Mouse (Mus musculus): Measurements from ENCODE around the gene Gm47429. TPM values are rescaled to one million over a fixed set of nuclear protein-coding genes. Genes with fewer than 3 reads are reported as not detected.
"Not testable (repeated sequence)": the region's sequence is repeated elsewhere in the genome, so short reads cannot be mapped to it uniquely, and the experiment has no call there.

Gene Gm47429
- polyA plus RNA-seq (2012; rRNA removed), result 9.6 and 13.0 TPM in 2 replicates

DNA sequence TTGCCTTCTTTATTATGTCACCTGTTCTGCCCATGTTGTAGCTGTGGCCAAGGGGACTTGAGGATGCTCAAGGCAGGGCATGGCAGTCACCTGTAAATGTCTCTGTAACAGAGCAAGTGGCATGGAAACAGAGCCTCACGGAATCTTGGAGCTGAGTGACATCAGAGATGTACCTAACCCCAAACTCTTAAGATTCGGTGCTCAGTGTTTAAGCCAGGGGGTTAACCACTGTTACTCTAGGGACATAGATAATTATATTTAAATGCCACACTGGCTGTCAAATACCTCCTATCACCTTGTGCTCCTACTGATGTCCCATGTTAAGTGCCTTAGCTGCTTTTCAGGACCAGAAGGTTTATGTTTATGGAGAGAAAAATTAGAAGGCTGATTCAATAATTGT lies at the start of gene Gm47429:
Gene Gm47429, minus strand, starts transcription at position 101 of the 400 bp plus-strand sequence.
- TF ChIP-seq POLR2A (IDR thresholded peaks at IDR 0.05; ENCODE audit: control insufficient read depth, low read depth, low read length) (no peak), CTCF (IDR thresholded peaks at IDR 0.05; ENCODE audit: control insufficient read depth, insufficient read depth, insufficient replicate concordance, low read depth, low read length) (no peak)
- H3K27me3 ChIP-seq (ENCODE audit: control insufficient read depth, insufficient read depth, low read length), result no peaks in the 10 kb centered on the region
- peak within 1 kb of the TSS; percentile 30; the same call in 1 of the 2 replicates for H3K4me3 ChIP-seq (ENCODE audit: control insufficient read depth, low read depth, low read length)
- H3K27ac ChIP-seq (ENCODE audit: control insufficient read depth, insufficient read depth, low read depth, low read length), result no peak within 1 kb of the TSS; the same call in 1 of the 2 replicates
- no peaks in the 10 kb centered on the region for H3K4me1 ChIP-seq (ENCODE audit: control insufficient read depth, insufficient read depth, low read length)
- H3K36me3 ChIP-seq (ENCODE audit: control insufficient read depth, insufficient read depth, low read length), result no peaks in the 10 kb centered on the region

DNA sequence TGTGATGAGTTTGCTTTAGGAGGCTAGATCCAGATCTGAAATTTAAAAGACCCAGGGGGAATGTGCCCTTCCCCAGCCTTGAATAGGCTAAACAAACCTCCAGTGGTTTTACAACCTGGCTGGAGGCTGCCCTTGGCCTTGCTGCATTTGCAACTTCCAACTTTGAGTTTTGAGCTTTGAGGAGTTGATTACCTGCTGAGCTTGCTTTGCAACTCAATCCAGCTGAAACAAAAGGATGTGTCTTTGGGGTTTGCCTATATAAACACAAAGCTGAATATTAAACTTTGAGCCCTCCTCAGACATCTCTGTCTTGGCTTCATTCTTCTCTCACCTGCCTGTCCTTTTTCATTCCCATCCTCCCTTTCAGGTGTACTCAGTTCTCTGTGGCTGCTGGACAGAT lies 44.8 kb upstream of the Gm47429 start:
- H3K27me3 ChIP-seq (ENCODE audit: control insufficient read depth, insufficient read depth, low read length); H3K36me3 ChIP-seq (ENCODE audit: control insufficient read depth, insufficient read depth, low read length); H3K27ac ChIP-seq (ENCODE audit: control insufficient read depth, insufficient read depth, low read depth, low read length); H3K4me1 ChIP-seq (ENCODE audit: control insufficient read depth, insufficient read depth, low read length); H3K4me3 ChIP-seq (ENCODE audit: control insufficient read depth, low read depth, low read length): not testable (repeated sequence)

DNA sequence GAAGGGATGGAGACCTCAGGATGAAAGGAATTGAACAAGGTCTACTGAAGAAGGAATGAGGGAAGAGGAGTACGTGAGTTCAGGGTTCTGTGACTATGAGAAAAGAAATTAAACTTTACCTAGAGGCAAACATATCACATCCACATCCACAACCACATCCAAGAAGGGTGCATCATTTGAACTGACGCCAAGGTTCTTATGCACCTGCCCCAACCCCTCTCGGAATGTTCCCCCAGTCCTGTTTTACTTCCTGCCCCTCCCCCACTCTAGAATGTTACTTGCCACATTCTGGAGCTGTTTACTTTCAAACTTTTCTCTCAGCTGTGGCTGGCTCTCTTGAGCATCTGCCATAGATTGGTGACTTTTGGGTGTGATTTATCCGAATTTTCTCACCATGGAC lies 23.3 kb upstream of the Gm47429 start, which contains the start of gene Nutm2:
Gene Nutm2, plus strand, starts transcription at position 301 of the 400 bp plus-strand sequence.
- Histone ChIP-seq H3K4me3 (ENCODE audit: control insufficient read depth, low read depth, low read length) (peak within 1 kb of the TSS; percentile 73), H3K36me3 (ENCODE audit: control insufficient read depth, insufficient read depth, low read length) (no peaks in the 10 kb centered on the region), H3K27ac (ENCODE audit: control insufficient read depth, insufficient read depth, low read depth, low read length) (no peak within 1 kb of the TSS), H3K4me1 (ENCODE audit: control insufficient read depth, insufficient read depth, low read length) (peaks cover 30% of the 10 kb centered on the region), H3K27me3 (ENCODE audit: control insufficient read depth, insufficient read depth, low read length) (no peaks in the 10 kb centered on the region)
- TF ChIP-seq POLR2A (IDR thresholded peaks at IDR 0.05; ENCODE audit: control insufficient read depth, low read depth, low read length) (no peak), CTCF (IDR thresholded peaks at IDR 0.05; ENCODE audit: control insufficient read depth, insufficient read depth, insufficient replicate concordance, low read depth, low read length) (no peak)

DNA sequence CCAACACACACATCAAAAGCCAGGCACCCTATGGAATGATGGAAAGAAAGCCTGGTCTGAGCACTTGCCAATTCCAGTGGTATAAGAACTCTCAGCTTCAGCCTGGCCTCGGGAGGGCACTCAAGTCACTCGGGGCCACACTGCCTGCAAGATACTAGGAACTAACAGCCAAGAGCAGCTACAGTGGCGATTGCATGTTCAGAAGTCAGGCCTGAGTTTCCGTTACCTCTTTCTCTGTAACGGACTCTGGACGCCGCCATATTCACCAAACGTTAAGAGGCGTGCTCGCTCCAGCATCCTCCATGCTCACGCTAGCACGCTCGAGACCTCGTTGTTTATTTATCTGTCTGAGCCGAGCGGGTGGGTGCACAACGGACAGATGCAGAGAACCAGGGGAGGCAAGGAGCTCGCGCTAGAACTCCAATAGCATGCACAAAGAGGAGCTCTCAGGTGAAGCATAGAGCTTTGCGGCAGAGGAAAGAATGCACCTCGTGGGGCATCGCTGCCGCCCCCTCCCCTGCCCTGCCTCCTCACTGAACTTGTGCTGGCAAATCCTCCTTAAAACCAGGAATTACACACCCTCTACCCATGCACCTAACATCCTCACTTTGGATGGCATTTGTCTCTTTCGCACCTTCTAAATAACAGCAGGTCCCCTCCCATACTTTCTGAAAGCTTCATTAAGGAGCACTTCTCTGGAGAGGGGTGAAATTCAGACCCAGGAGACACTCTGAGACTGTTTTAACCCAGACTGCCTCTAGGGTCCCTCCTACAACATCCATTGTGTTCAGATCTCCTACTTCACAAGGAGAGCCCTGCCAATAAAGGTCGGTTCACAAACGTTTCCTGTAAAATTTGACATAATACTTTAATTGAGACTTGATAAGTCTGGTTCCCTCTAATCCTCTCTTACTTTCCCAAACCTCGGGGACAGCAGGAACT lies 21.2 kb upstream of the Gm47429 start:
- no peaks in the 10 kb centered on the region for H3K27me3 ChIP-seq (ENCODE audit: control insufficient read depth, insufficient read depth, low read length)
- TF ChIP-seq POLR2A (IDR thresholded peaks at IDR 0.05; ENCODE audit: control insufficient read depth, low read depth, low read length) (peak; percentile 56), CTCF (IDR thresholded peaks at IDR 0.05; ENCODE audit: control insufficient read depth, insufficient read depth, insufficient replicate concordance, low read depth, low read length) (0 out of 2 replicates have a peak, but pooled peaks have one; percentile 13)

DNA sequence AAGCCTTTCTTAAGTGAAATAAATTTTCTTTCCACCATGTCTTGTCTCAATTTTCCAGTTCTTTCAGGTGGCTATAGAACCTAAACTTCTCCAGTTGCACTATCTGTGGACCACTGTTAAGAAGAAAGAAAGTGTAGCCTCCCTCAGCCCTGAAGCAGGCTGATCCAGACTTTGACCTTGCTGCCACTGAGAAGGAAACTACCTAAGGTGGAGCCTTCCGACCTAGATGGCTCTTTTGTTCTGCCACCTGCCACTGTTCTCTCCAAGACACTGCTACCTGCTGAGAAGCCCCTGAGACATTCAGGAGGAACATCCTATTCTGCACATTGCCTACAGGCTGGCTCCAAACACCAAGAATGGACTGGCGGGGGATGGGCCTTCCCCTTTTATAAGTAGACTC lies 16.7 kb upstream of the Gm47429 start:
- not testable (repeated sequence) for H3K36me3 ChIP-seq (ENCODE audit: control insufficient read depth, insufficient read depth, low read length); H3K27ac ChIP-seq (ENCODE audit: control insufficient read depth, insufficient read depth, low read depth, low read length); H3K4me3 ChIP-seq (ENCODE audit: control insufficient read depth, low read depth, low read length); H3K27me3 ChIP-seq (ENCODE audit: control insufficient read depth, insufficient read depth, low read length)
- H3K4me1 ChIP-seq (ENCODE audit: control insufficient read depth, insufficient read depth, low read length), result peaks cover 11% of the 10 kb centered on the region

More for the DNA sequence above, 21.2 kb upstream of the Gm47429 start:
- no peaks in the 10 kb centered on the region for H3K36me3 ChIP-seq (ENCODE audit: control insufficient read depth, insufficient read depth, low read length)
- H3K4me3 ChIP-seq (ENCODE audit: control insufficient read depth, low read depth, low read length), result peak overlapping the region; percentile 88
- peak overlapping the region; percentile 87 for H3K27ac ChIP-seq (ENCODE audit: control insufficient read depth, insufficient read depth, low read depth, low read length)
- peaks cover 30% of the 10 kb centered on the region for H3K4me1 ChIP-seq (ENCODE audit: control insufficient read depth, insufficient read depth, low read length)

DNA sequence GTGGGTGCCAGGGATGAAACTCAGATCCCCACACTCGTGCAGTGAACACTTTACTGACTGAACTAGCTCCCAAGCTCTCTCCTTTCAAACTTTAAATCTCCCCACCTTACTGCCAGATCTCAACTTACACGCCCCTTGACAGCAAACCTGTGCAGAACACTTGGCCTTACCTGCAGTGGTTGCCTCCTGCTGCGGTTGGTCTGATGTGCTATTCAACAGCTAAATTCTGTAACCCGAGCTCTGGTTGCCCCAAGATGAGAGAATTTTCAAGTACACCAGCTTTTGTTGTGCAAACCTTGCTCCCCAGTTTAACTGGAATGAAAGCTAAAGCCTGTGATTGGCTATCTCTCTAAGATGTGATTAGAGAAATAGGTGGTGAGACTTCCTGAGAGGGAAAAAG lies 9.7 kb upstream of the Gm47429 start:
- H3K27me3 ChIP-seq (ENCODE audit: control insufficient read depth, insufficient read depth, low read length), result no peaks in the 10 kb centered on the region
- no peaks in the 10 kb centered on the region for H3K36me3 ChIP-seq (ENCODE audit: control insufficient read depth, insufficient read depth, low read length)
- H3K4me1 ChIP-seq (ENCODE audit: control insufficient read depth, insufficient read depth, low read length), result no peaks in the 10 kb centered on the region
- no peak overlapping the region for H3K27ac ChIP-seq (ENCODE audit: control insufficient read depth, insufficient read depth, low read depth, low read length)
- no peak for TF ChIP-seq POLR2A (IDR thresholded peaks at IDR 0.05; ENCODE audit: control insufficient read depth, low read depth, low read length)
- TF ChIP-seq CTCF (IDR thresholded peaks at IDR 0.05; ENCODE audit: control insufficient read depth, insufficient read depth, insufficient replicate concordance, low read depth, low read length), result no peak
- H3K4me3 ChIP-seq (ENCODE audit: control insufficient read depth, low read depth, low read length), result no peak overlapping the region

DNA sequence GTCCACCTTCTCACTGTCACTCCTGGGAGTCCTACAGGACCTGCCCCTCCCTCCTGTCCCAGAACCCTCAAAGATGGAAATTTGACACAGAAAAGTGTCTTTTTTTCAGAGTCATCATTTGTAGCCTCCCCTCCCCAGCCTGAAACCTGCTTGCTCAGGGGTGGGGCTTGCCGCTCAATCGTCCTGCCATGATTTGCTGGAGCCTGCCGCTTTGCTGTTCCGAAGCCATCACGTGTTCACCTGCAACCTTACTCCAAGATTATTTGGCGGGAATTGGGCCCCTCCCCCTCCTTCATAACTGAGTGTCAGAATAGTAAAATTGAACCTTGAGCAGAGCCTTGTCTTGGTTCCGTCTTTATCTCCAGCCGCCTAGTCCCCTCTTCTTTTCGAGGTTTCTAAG lies 8.6 kb upstream of the Gm47429 start:
- not testable (repeated sequence) for H3K27me3 ChIP-seq (ENCODE audit: control insufficient read depth, insufficient read depth, low read length); H3K4me1 ChIP-seq (ENCODE audit: control insufficient read depth, insufficient read depth, low read length); H3K4me3 ChIP-seq (ENCODE audit: control insufficient read depth, low read depth, low read length); H3K27ac ChIP-seq (ENCODE audit: control insufficient read depth, insufficient read depth, low read depth, low read length); H3K36me3 ChIP-seq (ENCODE audit: control insufficient read depth, insufficient read depth, low read length)

DNA sequence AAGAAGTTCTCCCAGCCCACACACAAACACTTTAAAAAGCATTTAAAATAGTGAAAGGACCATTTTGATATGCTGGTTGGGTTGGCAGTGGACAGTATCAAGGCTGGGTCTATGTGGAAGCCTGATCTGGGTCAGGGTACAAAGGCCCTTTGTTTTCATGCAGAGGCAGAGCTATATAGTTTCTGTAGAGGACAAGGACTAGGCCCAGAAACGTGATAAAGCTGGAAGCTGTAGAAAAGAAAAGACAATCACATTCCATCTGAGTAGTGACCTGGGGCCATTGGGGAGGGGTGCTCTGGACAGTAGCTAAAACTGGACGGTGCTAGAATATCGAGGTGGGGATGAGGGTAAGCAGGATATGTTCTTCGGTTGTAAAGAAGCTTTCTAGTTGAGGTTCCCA lies 1.5 kb upstream of the Gm47429 start:
- Histone ChIP-seq H3K27ac (ENCODE audit: control insufficient read depth, insufficient read depth, low read depth, low read length) (no peak overlapping the region), H3K4me3 (ENCODE audit: control insufficient read depth, low read depth, low read length) (no peak overlapping the region), H3K4me1 (ENCODE audit: control insufficient read depth, insufficient read depth, low read length) (no peaks in the 10 kb centered on the region), H3K36me3 (ENCODE audit: control insufficient read depth, insufficient read depth, low read length) (no peaks in the 10 kb centered on the region), H3K27me3 (ENCODE audit: control insufficient read depth, insufficient read depth, low read length) (no peaks in the 10 kb centered on the region)
- TF ChIP-seq CTCF (IDR thresholded peaks at IDR 0.05; ENCODE audit: control insufficient read depth, insufficient read depth, insufficient replicate concordance, low read depth, low read length) (no peak), POLR2A (IDR thresholded peaks at IDR 0.05; ENCODE audit: control insufficient read depth, low read depth, low read length) (no peak)
